Mouse (Mus musculus) heart, embryonic 16.5 days (tissue): Measurements from ENCODE around the gene Gm10073. TPM values are rescaled to one million over a fixed set of nuclear protein-coding genes. Genes with fewer than 3 reads are reported as not detected.
A peak's percentile ranks its signal among the peaks of the same experiment; 100 is the strongest.

Experiments used
- ATAC-seq: fragments of 200-750 bp; cut with Nextera tagmentation; replicated peaks from 2 replicates; pipeline ENCODE4 v1.8.0; 2017; ENCODE audit warnings: moderate number of reproducible peaks; ENCODE audit not compliant: insufficient read depth, low FRiP score; ENCODE audit errors: extremely low read depth
- H3K27ac ChIP-seq: fragments of 300-500 bp; sonication (generic); 2 replicates; pipeline ENCODE4 v1.5.1; 2014; ENCODE audit warnings: mild to moderate bottlenecking, low read length, control low read depth, moderate library complexity
- H3K27me3 ChIP-seq: fragments of 300-500 bp; sonication (generic); 2 replicates; pipeline ENCODE4 v1.6.1; 2014; ENCODE audit warnings: low read length, mixed read lengths; ENCODE audit not compliant: control insufficient read depth, insufficient read depth
- H3K36me3 ChIP-seq: fragments of 300-500 bp; sonication (generic); 2 replicates; pipeline ENCODE4 v1.6.1; 2014; ENCODE audit not compliant: control insufficient read depth, insufficient read depth
- H3K4me1 ChIP-seq: fragments of 300-500 bp; sonication (generic); 2 replicates; pipeline ENCODE4 v1.6.1; 2014; ENCODE audit warnings: low read length, mixed read lengths; ENCODE audit not compliant: control insufficient read depth, insufficient read depth
- H3K4me2 ChIP-seq: fragments of 300-500 bp; sonication (generic); 2 replicates; pipeline ENCODE4 v1.6.1; 2014; ENCODE audit warnings: low read depth, mild to moderate bottlenecking, control low read depth, low read length
- H3K4me3 ChIP-seq: fragments of 300-500 bp; sonication (generic); 2 replicates; pipeline ENCODE4 v1.5.1; 2014; ENCODE audit warnings: mild to moderate bottlenecking, control low read depth, low read length
- H3K9ac ChIP-seq: fragments of 300-500 bp; sonication (generic); 2 replicates; pipeline ENCODE4 v1.6.1; 2014; ENCODE audit warnings: low read length, control low read depth
- H3K9me3 ChIP-seq: fragments of 300-500 bp; sonication (generic); replicated peaks from 2 replicates; pipeline ENCODE4 v1.6.1; 2016; ENCODE audit warnings: low read length; ENCODE audit not compliant: control insufficient read depth
- WGBS: fragments of 180-500 bp; shearing (Covaris S2); extraction: QIAGEN DNeasy Blood & Tissue Kit; methylation state at CpG from one replicate; pipeline ENCODE4 v1.1.7; 2014; 5-methylcytosine and 5-hydroxymethylcytosine counted together
- polyA plus RNA-seq: library from polyadenylated mRNA; unstranded; fragments of >200 nt; fragmentation: Nextera tagmentation; extraction: Ambion mirVana; gene quantifications from 2 replicates; pipeline ENCODE4 v1.2.1, GENCODE M21; 2015

Gene Gm10073
- polyA plus RNA-seq, 1 experiment from 2014 or later: 24.5 TPM

GRCm38 (mm10) chr8:106530566-106530965 lies 42.7 kb downstream of the Gm10073 start:
- H3K27ac ChIP-seq: no peak overlapping the region
- H3K9me3 ChIP-seq: peaks cover 4% of the 10 kb centered on the region
- no peaks in the 10 kb centered on the region for H3K36me3 ChIP-seq
- H3K9ac ChIP-seq: no peak overlapping the region
- no peak for ATAC-seq
- WGBS: 75% methylated on average over 4 of the region's 4 CpGs
- H3K4me3 ChIP-seq: no peak overlapping the region
- H3K4me1 ChIP-seq: peaks cover 30% of the 10 kb centered on the region
- H3K27me3 ChIP-seq: no peaks in the 10 kb centered on the region
- H3K4me2 ChIP-seq: no peak overlapping the region

- 74% methylated on average over 10 of the region's 10 CpGs for WGBS
- peak overlapping the region; percentile 18 for H3K27ac ChIP-seq
These were observed 43.3 kb downstream of the Gm10073 start for GRCm38 (mm10) chr8:106529885-106530482.

GRCm38 (mm10) chr8:106528596-106529249 lies 44.5 kb downstream of the Gm10073 start:
- ATAC-seq: no peak
- 73% methylated on average over 9 of the region's 9 CpGs for WGBS
- H3K4me1 ChIP-seq: peaks cover 23% of the 10 kb centered on the region

More at GRCm38 (mm10) chr8:106529885-106530482, 43.3 kb downstream of the Gm10073 start:
- Histone ChIP-seq H3K4me3 (no peak overlapping the region), H3K36me3 (no peaks in the 10 kb centered on the region), H3K4me2 (no peak overlapping the region), H3K9me3 (peaks cover 4% of the 10 kb centered on the region), H3K4me1 (peaks cover 30% of the 10 kb centered on the region), H3K9ac (no peak overlapping the region), H3K27me3 (no peaks in the 10 kb centered on the region)
- ATAC-seq: no peak

GRCm38 (mm10) chr8:106527241-106528036 lies 45.8 kb downstream of the Gm10073 start:
- Histone ChIP-seq H3K27ac (peak overlapping the region; percentile 76), H3K36me3 (no peaks in the 10 kb centered on the region; the same call in 1 of the 2 replicates), H3K9me3 (peaks cover 4% of the 10 kb centered on the region), H3K4me3 (no peak overlapping the region), H3K9ac (peak overlapping the region; percentile 3; the same call in 1 of the 2 replicates), H3K4me2 (no peak overlapping the region), H3K4me1 (peaks cover 22% of the 10 kb centered on the region), H3K27me3 (no peaks in the 10 kb centered on the region)
- 68% methylated on average over 9 of the region's 9 CpGs for WGBS
- no peak for ATAC-seq

More at GRCm38 (mm10) chr8:106528596-106529249, 44.5 kb downstream of the Gm10073 start:
- Histone ChIP-seq H3K9ac (no peak overlapping the region), H3K27ac (no peak overlapping the region), H3K4me2 (no peak overlapping the region), H3K36me3 (no peaks in the 10 kb centered on the region; the same call in 1 of the 2 replicates), H3K4me3 (no peak overlapping the region), H3K9me3 (peaks cover 4% of the 10 kb centered on the region), H3K27me3 (no peaks in the 10 kb centered on the region)

GRCm38 (mm10) chr8:106526725-106527124 lies 46.5 kb downstream of the Gm10073 start:
- H3K9ac ChIP-seq: peak overlapping the region; percentile 3; the same call in 1 of the 2 replicates
- no peak overlapping the region for H3K4me3 ChIP-seq
- no peaks in the 10 kb centered on the region for H3K27me3 ChIP-seq
- peak overlapping the region; percentile 76 for H3K27ac ChIP-seq
- peaks cover 4% of the 10 kb centered on the region for H3K9me3 ChIP-seq
- no peak overlapping the region for H3K4me2 ChIP-seq
- H3K4me1 ChIP-seq: peaks cover 27% of the 10 kb centered on the region
- no peaks in the 10 kb centered on the region; the same call in 1 of the 2 replicates for H3K36me3 ChIP-seq
- 46% methylated on average over 6 of the region's 6 CpGs for WGBS
- ATAC-seq: no peak

Other genes starting within 250 kb of the Gm10073 start
- 2.7 and 2.9 TPM in 2 replicates for gene Smpd3, start 235.5 kb downstream of the Gm10073 start, polyA plus RNA-seq
- gene Zfp90, start 158.1 kb downstream of the Gm10073 start, polyA plus RNA-seq: 12.8 and 13.3 TPM in 2 replicates
- gene 6030452D12Rik, start 72.9 kb downstream of the Gm10073 start, polyA plus RNA-seq: not detected in 2 replicates
- 15.0 and 17.3 TPM in 2 replicates for gene Cdh3, start 62.6 kb downstream of the Gm10073 start, polyA plus RNA-seq
- 11.9 and 18.5 TPM in 2 replicates for gene Cdh1, start 29.9 kb upstream of the Gm10073 start, polyA plus RNA-seq
- 7.6 and 7.7 TPM in 2 replicates for gene Tango6, start 109.6 kb upstream of the Gm10073 start, polyA plus RNA-seq